Mouse (Mus musculus) stomach, postnatal 0 days (tissue): Measurements from ENCODE around the gene Ptpn6. TPM values are rescaled to one million over a fixed set of nuclear protein-coding genes. Genes with fewer than 3 reads are reported as not detected.

Experiments
- ATAC-seq: fragments of 200-750 bp; cut with Nextera tagmentation; 2 replicates; pipeline ENCODE4 v1.8.0; 2017; ENCODE audit not compliant: low FRiP score, low TSS enrichment
- DNase-seq: peaks from one replicate; pipeline ENCODE4 v3.0.0-alpha.2; 2016; ENCODE audit warnings: low spot score
- H3K27ac ChIP-seq: fragments of 300-500 bp; sonication (generic); replicated peaks from 2 replicates; pipeline ENCODE4 v1.5.1; 2014; ENCODE audit warnings: mild to moderate bottlenecking, control low read depth
- H3K27me3 ChIP-seq: fragments of 300-500 bp; sonication (generic); 2 replicates; pipeline ENCODE4 v1.6.1; 2014; ENCODE audit warnings: low read length; ENCODE audit not compliant: control insufficient read depth, insufficient read depth
- H3K36me3 ChIP-seq: fragments of 300-500 bp; sonication (generic); 2 replicates; pipeline ENCODE4 v1.6.1; 2014; ENCODE audit warnings: low read length, mixed read lengths; ENCODE audit not compliant: control insufficient read depth, insufficient read depth
- H3K4me1 ChIP-seq: fragments of 300-500 bp; sonication (generic); replicated peaks from 2 replicates; pipeline ENCODE4 v1.6.1; 2014; ENCODE audit warnings: antibody characterized with exemption; ENCODE audit not compliant: control insufficient read depth, insufficient read depth
- H3K4me2 ChIP-seq: fragments of 300-500 bp; sonication (generic); replicated peaks from 2 replicates; pipeline ENCODE4 v1.6.1; 2014; ENCODE audit warnings: low read depth, mild to moderate bottlenecking, control low read depth, moderate library complexity
- H3K4me3 ChIP-seq: fragments of 300-500 bp; sonication (generic); 2 replicates; pipeline ENCODE4 v1.5.1; 2014; ENCODE audit warnings: low read depth, low read length, control low read depth
- H3K9ac ChIP-seq: fragments of 300-500 bp; sonication (generic); 2 replicates; pipeline ENCODE4 v1.6.1; 2014; ENCODE audit warnings: mild to moderate bottlenecking, low read length, control low read depth, mixed read lengths
- H3K9me3 ChIP-seq: fragments of 300-500 bp; sonication (generic); 2 replicates; pipeline ENCODE4 v1.6.1; 2016; ENCODE audit warnings: low read length; ENCODE audit not compliant: control insufficient read depth
- CTCF ChIP-seq: IDR thresholded peaks from 2 replicates; pipeline ENCODE4 v1.5.1; 2016; ENCODE audit warnings: antibody characterized with exemption, low read depth, mild to moderate bottlenecking, moderate library complexity
- EP300 ChIP-seq: optimal IDR thresholded peaks from 2 replicates; pipeline ENCODE3; 2016; ENCODE audit warnings: antibody characterized with exemption
- WGBS: fragments of 180-500 bp; shearing (Covaris S2); extraction: QIAGEN DNeasy Blood & Tissue Kit; methylation state at CpG from one replicate; pipeline ENCODE4 v1.1.7; 2014; 5-methylcytosine and 5-hydroxymethylcytosine counted together
- polyA plus RNA-seq: library from polyadenylated mRNA; unstranded; fragments of >200 nt; fragmentation: Nextera tagmentation; extraction: Ambion mirVana; gene quantifications from 2 replicates; pipeline ENCODE4 v1.2.1, GENCODE M21; 2015

Gene Ptpn6
- 13.1 and 15.8 TPM in 2 replicates for polyA plus RNA-seq

- H3K27ac ChIP-seq = peak within 1 kb of the TSS; percentile 86
- H3K4me1 ChIP-seq = peaks cover 3% of the 10 kb centered on the region; the same call in 1 of the 2 replicates
- DNase-seq (peak; percentile 94), ATAC-seq (peak; percentile 88)
- WGBS = 23% methylated on average over 15 of the region's 15 CpGs
- peak within 1 kb of the TSS; percentile 38 for H3K4me2 ChIP-seq
- no peaks in the 10 kb centered on the region for H3K9me3 ChIP-seq
- no peaks in the 10 kb centered on the region for H3K27me3 ChIP-seq
- H3K4me3 ChIP-seq = no peak within 1 kb of the TSS; the same call in 1 of the 2 replicates
- TF ChIP-seq EP300 (no peak), CTCF (peak; percentile 31)
- peaks cover 9% of the 10 kb centered on the region for H3K36me3 ChIP-seq
- H3K9ac ChIP-seq = peak within 1 kb of the TSS; percentile 41
These were observed at the start of gene Ptpn6 for GRCm38 (mm10) chr6:124738511-124739023. TSS of gene Ptpn6 (minus strand) at chr6:124738714.

GRCm38 (mm10) chr6:124787722-124788121 is 49.2 kb upstream of the Ptpn6 start:
- Histone ChIP-seq H3K27me3 (no peaks in the 10 kb centered on the region), H3K27ac (no peak overlapping the region), H3K4me1 (no peaks in the 10 kb centered on the region), H3K9ac (no peak overlapping the region), H3K9me3 (no peaks in the 10 kb centered on the region), H3K4me3 (no peak overlapping the region), H3K4me2 (no peak overlapping the region), H3K36me3 (no peaks in the 10 kb centered on the region)
- no peak for TF ChIP-seq CTCF
- TF ChIP-seq EP300 = no peak
- DNase-seq (no peak), ATAC-seq (no peak)
- WGBS = 74% methylated on average over 10 of the region's 10 CpGs

- ATAC-seq (no peak), DNase-seq (no peak)
- 54% methylated on average over 8 of the region's 8 CpGs for WGBS
- Histone ChIP-seq H3K9me3 (no peaks in the 10 kb centered on the region), H3K9ac (no peak overlapping the region), H3K27me3 (no peaks in the 10 kb centered on the region), H3K36me3 (no peaks in the 10 kb centered on the region), H3K4me2 (no peak overlapping the region), H3K4me3 (no peak overlapping the region), H3K27ac (no peak overlapping the region), H3K4me1 (no peaks in the 10 kb centered on the region)
- TF ChIP-seq EP300 = no peak
These were observed 48.4 kb upstream of the Ptpn6 start for GRCm38 (mm10) chr6:124786756-124787420.

GRCm38 (mm10) chr6:124782436-124782835 is 43.9 kb upstream of the Ptpn6 start:
- Histone ChIP-seq H3K9me3 (no peaks in the 10 kb centered on the region), H3K4me2 (peak overlapping the region; percentile 33), H3K27me3 (no peaks in the 10 kb centered on the region; the same call in 1 of the 2 replicates), H3K4me3 (peak overlapping the region; percentile 8; the same call in 1 of the 2 replicates), H3K9ac (no peak overlapping the region; the same call in 1 of the 2 replicates), H3K36me3 (no peaks in the 10 kb centered on the region), H3K27ac (no peak overlapping the region), H3K4me1 (no peaks in the 10 kb centered on the region)
- ATAC-seq = peak; percentile 22; the same call in 1 of the 2 replicates
- DNase-seq = no peak
- 16% methylated on average over 6 of the region's 6 CpGs for WGBS
- TF ChIP-seq CTCF (no peak), EP300 (no peak)

- no peaks in the 10 kb centered on the region for H3K9me3 ChIP-seq
- DNase-seq (no peak), ATAC-seq (no peak)
- no peaks in the 10 kb centered on the region for H3K4me1 ChIP-seq
- no peak overlapping the region for H3K9ac ChIP-seq
- no peaks in the 10 kb centered on the region; the same call in 1 of the 2 replicates for H3K27me3 ChIP-seq
- no peaks in the 10 kb centered on the region for H3K36me3 ChIP-seq
- no peak for TF ChIP-seq EP300
- TF ChIP-seq CTCF = no peak
- no peak overlapping the region for H3K27ac ChIP-seq
- WGBS = 84% methylated on average over 7 of the region's 7 CpGs
- H3K4me3 ChIP-seq = no peak overlapping the region
- H3K4me2 ChIP-seq = no peak overlapping the region
These were observed 42.4 kb upstream of the Ptpn6 start for GRCm38 (mm10) chr6:124780917-124781316.

- Histone ChIP-seq H3K4me2 (peak overlapping the region; percentile 58), H3K9me3 (no peaks in the 10 kb centered on the region)
These were observed 41.5 kb upstream of the Ptpn6 start for GRCm38 (mm10) chr6:124779984-124780416.

More at GRCm38 (mm10) chr6:124779984-124780416, 41.5 kb upstream of the Ptpn6 start:
- Histone ChIP-seq H3K27me3 (no peaks in the 10 kb centered on the region; the same call in 1 of the 2 replicates), H3K36me3 (no peaks in the 10 kb centered on the region), H3K4me1 (no peaks in the 10 kb centered on the region), H3K4me3 (peak overlapping the region; percentile 33), H3K27ac (no peak overlapping the region), H3K9ac (peak overlapping the region; percentile 45; the same call in 1 of the 2 replicates)
- TF ChIP-seq EP300 (no peak), CTCF (no peak)
- DNase-seq (no peak), ATAC-seq (no peak)
- WGBS = 7% methylated on average over 10 of the region's 10 CpGs
